Mouse (Mus musculus) MEL (cell line): ENCODE measurements around the gene Fgfr2. TPM values are rescaled to one million over a fixed set of nuclear protein-coding genes. Genes with fewer than 3 reads are reported as not detected.

Source experiments
- DNase-seq: peaks from one replicate; pipeline ENCODE4 v3.0.0; 2011; ENCODE audit warnings: low read depth, low spot score
- H3K27ac ChIP-seq: 2 replicates; pipeline ENCODE4 v1.5.1; 2012; ENCODE audit warnings: low read depth, mild to moderate bottlenecking, control low read depth, low read length, moderate library complexity; ENCODE audit not compliant: control insufficient read depth
- H3K27me3 ChIP-seq, 2 experiments: fragments of 150-350 bp in 1 of 2; sonication (generic) in 1 of 2; 2 replicates each; pipeline ENCODE4 v1.6.1; 2012; ENCODE audit warnings: low read length in 2 of 2, mild to moderate bottlenecking in 2 of 2, improper control_type of control experiment in 1 of 2, moderate library complexity in 1 of 2; ENCODE audit not compliant: insufficient read depth in 2 of 2, control insufficient read depth in 1 of 2
- H3K36me3 ChIP-seq, 2 experiments: 2 replicates each; pipeline ENCODE4 v1.6.1; 2012 to 2014; ENCODE audit warnings: low read length in 2 of 2, improper control_type of control experiment in 1 of 2, inconsistent platforms in 1 of 2, mild to moderate bottlenecking in 1 of 2; ENCODE audit not compliant: insufficient read depth in 2 of 2, control insufficient read depth in 1 of 2
- H3K4me1 ChIP-seq, 2 experiments: fragments of 150-350 bp in 1 of 2; sonication (generic) in 1 of 2; 2 replicates each; pipeline ENCODE4 v1.6.1; 2012; ENCODE audit warnings: low read length in 2 of 2, improper control_type of control experiment in 1 of 2, mild to moderate bottlenecking in 1 of 2; ENCODE audit not compliant: insufficient read depth in 2 of 2, control insufficient read depth in 1 of 2
- H3K4me3 ChIP-seq, 2 experiments: fragments of 150-350 bp in 1 of 2; sonication (generic) in 1 of 2; 2 replicates each; pipeline ENCODE4 v1.5.1; 2012; ENCODE audit warnings: low read depth in 2 of 2, low read length in 2 of 2, mild to moderate bottlenecking in 2 of 2, moderate library complexity in 2 of 2, control low read depth in 1 of 2, improper control_type of control experiment in 1 of 2; ENCODE audit not compliant: control insufficient read depth in 1 of 2, insufficient read depth in 1 of 2
- H3K79me2 ChIP-seq: 2 replicates; pipeline ENCODE4 v1.6.1; 2012; ENCODE audit warnings: mild to moderate bottlenecking, low read length, moderate library complexity; ENCODE audit not compliant: control insufficient read depth, poor library complexity, insufficient read depth
- H3K9ac ChIP-seq: 2 replicates; pipeline ENCODE4 v1.6.1; 2012; ENCODE audit warnings: low read depth, mild to moderate bottlenecking, control low read depth, low read length, moderate library complexity; ENCODE audit not compliant: control insufficient read depth, poor library complexity, severe bottlenecking
- H3K9me3 ChIP-seq: fragments of 150-350 bp; sonication (generic); replicated peaks from 2 replicates; pipeline ENCODE4 v1.6.1; 2012; ENCODE audit warnings: mild to moderate bottlenecking, low read length, improper control_type of control experiment, moderate library complexity; ENCODE audit not compliant: insufficient read depth
- CHD1 ChIP-seq: IDR thresholded peaks from 2 replicates; pipeline ENCODE4 v1.6.1; 2012; ENCODE audit warnings: low read depth, mild to moderate bottlenecking, inconsistent platforms, low read length, improper control_type of control experiment
- CHD2 ChIP-seq: IDR thresholded peaks from 2 replicates; pipeline ENCODE4 v1.6.1; 2011; ENCODE audit warnings: low read length, improper control_type of control experiment
- ETS1 ChIP-seq: IDR thresholded peaks from 2 replicates; pipeline ENCODE4 v1.6.1; 2012; ENCODE audit warnings: low read depth, mild to moderate bottlenecking, inconsistent platforms, low read length, improper control_type of control experiment, moderate library complexity
- GABPA ChIP-seq: IDR thresholded peaks from 2 replicates; pipeline ENCODE4 v1.6.1; 2012; ENCODE audit warnings: low read depth, mild to moderate bottlenecking, inconsistent platforms, low read length, improper control_type of control experiment, moderate library complexity
- GATA1 ChIP-seq: IDR thresholded peaks from 2 replicates; pipeline ENCODE4 v1.6.1; 2011; ENCODE audit warnings: low read depth, low read length, improper control_type of control experiment
- KAT2A ChIP-seq: conservative IDR thresholded peaks from 2 replicates; pipeline ENCODE4 v1.6.1; 2012; ENCODE audit warnings: low read depth, low read length, improper control_type of control experiment, inconsistent platforms
- MAFK ChIP-seq: IDR thresholded peaks from 2 replicates; pipeline ENCODE4 v1.6.1; 2011; ENCODE audit warnings: low read depth, mild to moderate bottlenecking, low read length, improper control_type of control experiment, borderline replicate concordance
- MAX ChIP-seq: IDR thresholded peaks from 2 replicates; pipeline ENCODE4 v1.6.1; 2011; ENCODE audit warnings: low read length, improper control_type of control experiment
- MYB ChIP-seq: IDR thresholded peaks from 2 replicates; pipeline ENCODE4 v1.6.1; 2011; ENCODE audit warnings: mild to moderate bottlenecking, low read depth, low read length, improper control_type of control experiment
- NELFE ChIP-seq: IDR thresholded peaks from 2 replicates; pipeline ENCODE4 v1.6.1; 2011; ENCODE audit warnings: low read depth, low read length, improper control_type of control experiment
- POLR2AphosphoS2 ChIP-seq: IDR thresholded peaks from 2 replicates; pipeline ENCODE4 v1.6.1; 2011; ENCODE audit warnings: low read length, improper control_type of control experiment
- POLR2AphosphoS5 ChIP-seq: IDR thresholded peaks from 2 replicates; pipeline ENCODE4 v1.6.1; 2012; ENCODE audit warnings: low read depth, borderline replicate concordance, mild to moderate bottlenecking, inconsistent platforms, low read length, moderate library complexity, mixed read lengths
- RAD21 ChIP-seq: IDR thresholded peaks from 2 replicates; pipeline ENCODE4 v1.6.1; 2011; ENCODE audit warnings: mild to moderate bottlenecking, low read depth, low read length, improper control_type of control experiment
- SMC3 ChIP-seq: IDR thresholded peaks from 2 replicates; pipeline ENCODE4 v1.6.1; 2011; ENCODE audit warnings: low read depth, low read length, improper control_type of control experiment
- TBP ChIP-seq: IDR thresholded peaks from 2 replicates; pipeline ENCODE4 v1.8.0; 2011; ENCODE audit warnings: low read depth, low read length, improper control_type of control experiment
- TCF12 ChIP-seq: IDR thresholded peaks from 2 replicates; pipeline ENCODE4 v1.6.1; 2014; ENCODE audit warnings: low read depth, mild to moderate bottlenecking, inconsistent platforms, low read length, improper control_type of control experiment, moderate library complexity
- USF2 ChIP-seq, 2 experiments: IDR thresholded peaks; 2 replicates each; pipeline ENCODE4 v1.6.1; 2011 to 2012; ENCODE audit warnings: improper control_type of control experiment in 2 of 2, low read length in 2 of 2, borderline replicate concordance in 1 of 2, inconsistent platforms in 1 of 2, low read depth in 1 of 2, mild to moderate bottlenecking in 1 of 2; ENCODE audit not compliant: insufficient read depth in 1 of 2
- ZC3H11A ChIP-seq: IDR thresholded peaks from 2 replicates; pipeline ENCODE4 v1.6.1; 2012; ENCODE audit warnings: low read depth, mild to moderate bottlenecking, inconsistent platforms, low read length, improper control_type of control experiment
- ZKSCAN1 ChIP-seq: IDR thresholded peaks from 2 replicates; pipeline ENCODE4 v1.6.1; 2012; ENCODE audit warnings: low read depth, mild to moderate bottlenecking, inconsistent platforms, low read length, improper control_type of control experiment, moderate library complexity
- ZMIZ1 ChIP-seq: IDR thresholded peaks from 2 replicates; pipeline ENCODE4 v1.6.1; 2012; ENCODE audit warnings: low read depth, mild to moderate bottlenecking, inconsistent platforms, low read length, improper control_type of control experiment, moderate library complexity
- polyA plus RNA-seq, 2 experiments: library from polyadenylated mRNA; stranded (reverse) in 1 of 2; unstranded in 1 of 2; fragments of >175 nt in 1 of 2; fragments of >200 nt in 1 of 2; gene quantifications; 2 replicates each; pipeline versions ENCODE4 v1.2.1 to v1.2.4; 2012; ENCODE audit warnings: low replicate concordance in 2 of 2, low read depth in 1 of 2; ENCODE audit not compliant: insufficient read length in 2 of 2, insufficient read depth in 1 of 2, missing spikeins in 1 of 2
- total RNA-seq: library from RNA; depleted of rRNA; stranded (reverse); fragments of 300-350 nt; gene quantifications from 2 replicates; pipeline ENCODE4 v1.2.3, GENCODE M21; 2012

Fgfr2 gene
- total and polyA plus RNA-seq, 3 experiments = not detected

DNA sequence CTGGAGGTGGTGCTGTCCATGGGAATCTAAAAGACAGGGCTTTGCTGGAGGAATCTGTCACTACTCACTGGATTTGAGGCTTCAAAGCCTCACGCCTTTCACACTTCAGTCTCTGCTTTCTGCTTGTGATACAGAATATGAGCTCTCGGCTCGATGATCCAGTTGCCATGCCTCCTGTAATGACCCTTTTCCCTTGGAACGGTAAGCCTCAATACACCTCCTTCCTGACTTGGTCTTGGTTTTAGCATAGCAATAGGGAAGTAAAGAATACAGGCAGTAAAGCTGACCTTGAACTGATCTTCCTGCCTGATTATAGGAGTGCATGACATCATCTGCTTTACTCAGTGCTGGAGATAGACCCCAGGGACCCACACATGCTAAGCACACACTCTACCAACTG, 1017.8 kb downstream of the Fgfr2 start:
- Histone ChIP-seq H3K4me3 (no peak overlapping the region), H3K27me3 (no peaks in the 10 kb centered on the region)

DNA sequence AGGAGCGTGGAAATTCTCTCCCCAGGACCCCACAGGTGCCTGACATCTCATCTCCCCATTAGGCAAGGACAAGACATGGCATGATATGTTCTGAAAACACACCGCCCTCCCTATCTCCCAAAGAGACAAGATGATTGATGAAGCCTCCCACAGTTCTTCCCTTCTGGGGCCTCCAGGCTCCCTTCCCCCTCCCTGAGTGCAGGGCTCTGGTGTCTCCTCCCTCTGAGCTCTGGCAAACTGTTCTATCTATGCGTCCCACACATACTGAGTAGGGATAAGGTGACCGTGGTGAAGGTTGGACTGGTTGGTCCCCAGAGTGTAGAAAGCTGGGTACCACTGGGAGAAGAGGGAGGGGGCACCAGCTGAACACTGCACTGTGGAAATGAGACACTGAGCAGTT, 1024.7 kb downstream of the Fgfr2 start:
- Histone ChIP-seq H3K27ac (no peak overlapping the region), H3K36me3 (no peaks in the 10 kb centered on the region), H3K27me3 (no peaks in the 10 kb centered on the region), H3K4me3 (no peak overlapping the region), H3K9me3 (no peaks in the 10 kb centered on the region), H3K4me1 (no peaks in the 10 kb centered on the region), H3K79me2 (no peaks in the 10 kb centered on the region)
- no peak for DNase-seq
- TF ChIP-seq TCF12 (no peak), GABPA (no peak), MAX (no peak), ZKSCAN1 (no peak), RAD21 (no peak), ZMIZ1 (no peak), POLR2AphosphoS5 (no peak), MAFK (no peak)
- TF ChIP-seq, all 39 proteins: peak for 0
- H3K9ac ChIP-seq = no peak overlapping the region

More for the DNA sequence above, 1017.8 kb downstream of the Fgfr2 start:
- H3K27ac ChIP-seq = no peak overlapping the region
- no peaks in the 10 kb centered on the region for H3K36me3 ChIP-seq
- H3K4me1 ChIP-seq = no peaks in the 10 kb centered on the region
- no peaks in the 10 kb centered on the region for H3K9me3 ChIP-seq
- TF ChIP-seq NELFE = no peak
- TF ChIP-seq CHD2 = no peak
- no peak for TF ChIP-seq TBP
- no peak for TF ChIP-seq RAD21
- no peak for TF ChIP-seq KAT2A
- no peak for TF ChIP-seq ZC3H11A
- TF ChIP-seq CHD1 = no peak
- TF ChIP-seq TCF12 = no peak
- no peak for TF ChIP-seq USF2 (IDR thresholded peaks at IDR 0.05; ENCODE audit: borderline replicate concordance in 1 of 2, insufficient read depth in 1 of 2, low read depth in 1 of 2, low read length in 2 of 2)
- no peak for TF ChIP-seq MAFK
- no peak for TF ChIP-seq POLR2AphosphoS2
- TF ChIP-seq GATA1 = no peak
- TF ChIP-seq MYB = no peak
- TF ChIP-seq ETS1 = no peak
- TF ChIP-seq SMC3 = no peak
- no peak overlapping the region for H3K9ac ChIP-seq
- DNase-seq = no peak
- no peaks in the 10 kb centered on the region for H3K79me2 ChIP-seq
